Mouse (Mus musculus) forebrain, embryonic 11.5 days (tissue): ENCODE measurements around the gene Olfr71. TPM values are rescaled to one million over a fixed set of nuclear protein-coding genes. Genes with fewer than 3 reads are reported as not detected.

ENCODE experiments used
- ATAC-seq: fragments of 200-750 bp; cut with Nextera tagmentation; replicated peaks from 2 replicates; pipeline ENCODE4 v1.8.0; 2017; ENCODE audit warnings: moderate TSS enrichment; ENCODE audit not compliant: low FRiP score
- DNase-seq: peaks from one replicate; pipeline ENCODE4 v3.0.0-alpha.2; 2017; ENCODE audit warnings: low spot score
- H3K27ac ChIP-seq: fragments of 300-500 bp; sonication (generic); 2 replicates; pipeline ENCODE4 v1.5.1; 2014; ENCODE audit warnings: low read depth, low read length
- H3K27me3 ChIP-seq: fragments of 300-500 bp; sonication (generic); 2 replicates; pipeline ENCODE4 v1.6.1; 2014; ENCODE audit warnings: mild to moderate bottlenecking, low read length, mixed read lengths; ENCODE audit not compliant: control insufficient read depth, insufficient read depth
- H3K36me3 ChIP-seq: fragments of 300-500 bp; sonication (generic); 2 replicates; pipeline ENCODE4 v1.6.1; 2014; ENCODE audit warnings: mild to moderate bottlenecking, low read length, moderate library complexity, mixed read lengths; ENCODE audit not compliant: control insufficient read depth, insufficient read depth
- H3K4me1 ChIP-seq: fragments of 300-500 bp; sonication (generic); replicated peaks from 2 replicates; pipeline ENCODE4 v1.6.1; 2014; ENCODE audit warnings: low read length, mixed read lengths; ENCODE audit not compliant: control insufficient read depth, insufficient read depth
- H3K4me2 ChIP-seq: fragments of 300-500 bp; sonication (generic); 2 replicates; pipeline ENCODE4 v1.6.1; 2014; ENCODE audit warnings: low read depth, mild to moderate bottlenecking, low read length, moderate library complexity, mixed read lengths; ENCODE audit not compliant: severe bottlenecking
- H3K4me3 ChIP-seq: fragments of 300-500 bp; sonication (generic); 2 replicates; pipeline ENCODE4 v1.5.1; 2014; ENCODE audit warnings: low read depth, low read length
- H3K9ac ChIP-seq: fragments of 300-500 bp; sonication (generic); 2 replicates; pipeline ENCODE4 v1.6.1; 2014; ENCODE audit warnings: low read length
- H3K9me3 ChIP-seq: fragments of 300-500 bp; sonication (generic); 2 replicates; pipeline ENCODE4 v1.6.1; 2016; ENCODE audit warnings: low read length, mixed read lengths; ENCODE audit not compliant: control insufficient read depth
- WGBS: fragments of 180-500 bp; shearing (Covaris S2); extraction: QIAGEN DNeasy Blood & Tissue Kit; methylation state at CpG from one replicate; pipeline ENCODE4 v1.1.7; 2014; 5-methylcytosine and 5-hydroxymethylcytosine counted together
- polyA plus RNA-seq: library from polyadenylated mRNA; unstranded; fragments of >200 nt; fragmentation: Nextera tagmentation; extraction: Ambion mirVana; gene quantifications from 2 replicates; pipeline ENCODE4 v1.2.1, GENCODE M21; 2014

Olfr71 gene
- polyA plus RNA-seq, 1 experiment from 2014 or later, result not detected

GRCm38 (mm10) chr4:43732171-43732570 is 22.1 kb upstream of the Olfr71 start:
- no peak for DNase-seq
- H3K4me2 ChIP-seq, result no peak overlapping the region
- no peak overlapping the region for H3K4me3 ChIP-seq
- H3K9me3 ChIP-seq, result no peaks in the 10 kb centered on the region
- 29% methylated on average over 1 of the region's 1 CpGs for WGBS
- H3K27me3 ChIP-seq, result no peaks in the 10 kb centered on the region
- no peaks in the 10 kb centered on the region for H3K4me1 ChIP-seq
- H3K9ac ChIP-seq, result no peak overlapping the region
- no peak for ATAC-seq
- no peaks in the 10 kb centered on the region for H3K36me3 ChIP-seq
- no peak overlapping the region for H3K27ac ChIP-seq

DNA sequence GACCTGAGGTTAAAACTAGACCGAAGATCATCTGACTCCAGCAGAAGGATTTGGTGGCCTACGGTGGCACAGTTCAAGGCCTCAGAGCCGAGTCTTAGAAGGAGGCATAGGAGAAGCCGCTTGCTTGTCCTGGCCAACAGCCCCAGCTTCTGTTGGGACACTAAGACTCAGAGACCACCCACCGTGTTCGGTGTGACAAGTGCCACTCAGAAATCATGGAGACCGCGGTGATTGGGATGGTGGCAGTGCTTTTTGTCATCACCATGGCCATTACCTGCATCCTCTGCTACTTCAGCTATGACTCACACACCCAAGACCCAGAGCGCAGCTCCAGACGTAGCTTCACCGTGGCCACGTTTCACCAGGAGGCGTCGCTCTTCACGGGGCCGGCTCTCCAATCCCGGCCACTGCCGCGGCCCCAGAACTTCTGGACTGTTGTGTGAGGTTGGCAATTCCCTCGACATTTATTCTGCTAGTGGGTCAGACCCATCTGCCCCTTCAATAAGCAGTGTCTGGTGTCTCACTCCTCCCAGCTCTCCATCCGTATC is 20.8 kb upstream of the Olfr71 start:
- Histone ChIP-seq H3K4me2 (no peak overlapping the region), H3K4me1 (no peaks in the 10 kb centered on the region), H3K36me3 (no peaks in the 10 kb centered on the region), H3K27ac (no peak overlapping the region), H3K27me3 (no peaks in the 10 kb centered on the region), H3K4me3 (no peak overlapping the region), H3K9me3 (no peaks in the 10 kb centered on the region), H3K9ac (no peak overlapping the region)
- 77% methylated on average over 21 of the region's 21 CpGs for WGBS
- DNase-seq, result no peak
- ATAC-seq, result no peak

GRCm38 (mm10) chr4:43729794-43730550 is 19.9 kb upstream of the Olfr71 start, which contains the start of gene Spaar:
Gene Spaar (plus strand): TSS chr4:43730034.
- Histone ChIP-seq H3K27ac (no peak within 1 kb of the TSS), H3K9me3 (no peaks in the 10 kb centered on the region), H3K36me3 (no peaks in the 10 kb centered on the region), H3K4me1 (no peaks in the 10 kb centered on the region), H3K27me3 (no peaks in the 10 kb centered on the region), H3K9ac (no peak within 1 kb of the TSS), H3K4me2 (no peak within 1 kb of the TSS), H3K4me3 (no peak within 1 kb of the TSS)
- WGBS, result 71% methylated on average over 14 of the region's 14 CpGs
- no peak for DNase-seq
- ATAC-seq, result no peak

- Histone ChIP-seq H3K9ac (no peak overlapping the region), H3K9me3 (no peaks in the 10 kb centered on the region), H3K4me2 (no peak overlapping the region), H3K4me3 (no peak overlapping the region), H3K27me3 (no peaks in the 10 kb centered on the region), H3K4me1 (no peaks in the 10 kb centered on the region), H3K27ac (no peak overlapping the region), H3K36me3 (no peaks in the 10 kb centered on the region)
- WGBS, result 82% methylated on average over 3 of the region's 3 CpGs
- no peak for DNase-seq
- no peak for ATAC-seq
These were observed 19.1 kb upstream of the Olfr71 start for GRCm38 (mm10) chr4:43729126-43729525.

- Histone ChIP-seq H3K9me3 (no peaks in the 10 kb centered on the region), H3K9ac (no peak overlapping the region), H3K4me3 (no peak overlapping the region), H3K27ac (no peak overlapping the region), H3K27me3 (no peaks in the 10 kb centered on the region), H3K4me1 (no peaks in the 10 kb centered on the region), H3K36me3 (no peaks in the 10 kb centered on the region), H3K4me2 (no peak overlapping the region)
- 79% methylated on average over 5 of the region's 5 CpGs for WGBS
- ATAC-seq (no peak), DNase-seq (no peak)
These were observed 18.5 kb upstream of the Olfr71 start for GRCm38 (mm10) chr4:43728576-43728954.

DNA sequence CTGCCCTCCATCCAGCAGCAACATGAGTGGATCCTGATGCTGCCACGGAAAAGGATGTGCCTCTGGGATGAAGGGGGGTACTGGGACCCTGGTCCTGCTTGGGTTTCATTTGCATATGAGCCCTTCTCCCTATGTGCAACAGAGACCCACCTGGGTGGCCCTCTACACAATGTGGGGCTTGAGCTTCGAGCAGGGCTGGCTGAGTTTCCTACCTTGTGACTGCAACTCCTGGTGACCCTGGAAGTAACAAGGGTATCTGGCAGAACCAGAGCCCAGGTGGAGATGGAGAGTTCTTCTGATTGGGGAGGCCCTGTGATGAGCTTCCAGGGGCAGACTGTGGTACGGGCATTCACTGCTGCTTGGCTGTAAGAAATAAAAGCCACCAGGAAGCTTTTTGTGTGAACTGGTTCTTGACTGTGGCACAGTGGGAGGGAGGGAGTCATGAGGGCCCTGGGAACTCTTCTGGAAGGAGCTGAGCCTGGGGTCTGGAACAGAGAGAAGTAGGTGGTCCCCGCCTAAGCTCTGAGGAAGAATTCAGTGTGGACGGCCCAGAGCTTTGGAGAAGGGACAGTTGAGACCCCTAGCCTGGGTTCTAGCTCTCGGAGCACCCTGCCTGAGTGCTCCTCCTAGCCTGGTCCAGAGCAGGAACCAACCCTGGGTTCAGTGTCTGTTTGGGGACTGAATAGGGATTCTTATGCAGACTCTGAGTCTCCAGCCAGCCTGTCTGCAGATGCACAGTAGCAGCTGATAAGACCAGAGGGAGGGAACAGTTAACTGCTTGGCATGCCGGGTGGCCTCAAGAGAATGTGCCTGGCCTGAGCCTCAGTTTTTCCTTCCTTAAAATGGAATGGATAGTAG is 17.9 kb upstream of the Olfr71 start:
- no peak for ATAC-seq
- H3K9ac ChIP-seq, result no peak overlapping the region

GRCm38 (mm10) chr4:43726995-43727394 is 16.9 kb upstream of the Olfr71 start, which contains the start of gene Hrct1:
Gene Hrct1 (plus strand): TSS chr4:43727188.
- no peak within 1 kb of the TSS for H3K27ac ChIP-seq

More for the DNA sequence above, 17.9 kb upstream of the Olfr71 start:
- no peaks in the 10 kb centered on the region for H3K4me1 ChIP-seq
- H3K4me2 ChIP-seq, result no peak overlapping the region
- H3K9me3 ChIP-seq, result no peaks in the 10 kb centered on the region
- H3K27me3 ChIP-seq, result no peaks in the 10 kb centered on the region
- DNase-seq, result no peak
- H3K36me3 ChIP-seq, result no peaks in the 10 kb centered on the region
- WGBS, result 81% methylated on average over 7 of the region's 7 CpGs
- H3K4me3 ChIP-seq, result no peak overlapping the region
- H3K27ac ChIP-seq, result no peak overlapping the region

DNA sequence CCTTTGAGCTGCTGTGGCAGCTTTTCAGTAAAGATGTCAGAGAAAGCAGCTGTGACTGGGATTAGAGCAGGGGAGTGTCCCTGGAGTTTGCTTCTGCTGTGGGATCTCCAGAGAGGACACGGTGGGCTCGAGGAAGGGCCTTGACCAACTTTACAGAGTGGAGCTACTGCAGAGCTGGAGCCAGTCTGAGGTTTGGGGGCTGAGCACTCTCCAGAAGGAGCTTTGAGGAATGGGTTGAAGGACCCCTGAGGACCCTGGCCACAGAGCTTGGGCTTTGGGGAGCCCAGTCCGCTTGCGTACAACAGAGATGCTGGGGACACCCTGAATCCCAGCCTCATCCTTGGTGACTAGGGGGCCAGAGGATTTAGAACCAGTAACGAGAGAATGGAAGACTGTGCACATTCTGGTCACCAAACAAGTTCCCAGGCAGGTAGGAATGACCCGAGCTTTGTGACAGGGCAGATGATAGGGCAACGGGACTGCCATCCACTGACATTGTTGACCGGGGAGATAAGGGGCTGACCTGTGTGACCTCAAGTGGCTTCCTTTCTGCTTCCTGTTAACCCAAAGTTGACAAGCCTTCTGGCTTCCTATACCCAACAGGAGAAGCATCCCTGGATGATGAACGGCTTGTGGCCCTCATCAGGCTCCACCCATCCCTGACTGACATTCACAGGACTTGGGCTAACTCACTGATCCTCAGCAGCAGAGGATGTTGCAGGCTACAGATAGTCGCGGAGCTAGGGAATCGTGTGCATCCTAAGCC is 16.4 kb upstream of the Olfr71 start:
- H3K27ac ChIP-seq, result no peak overlapping the region
- no peaks in the 10 kb centered on the region for H3K4me1 ChIP-seq
- 79% methylated on average over 12 of the region's 12 CpGs for WGBS
- H3K9me3 ChIP-seq, result no peaks in the 10 kb centered on the region
- no peak overlapping the region for H3K9ac ChIP-seq
- H3K4me3 ChIP-seq, result no peak overlapping the region
- no peak for ATAC-seq
- no peaks in the 10 kb centered on the region for H3K27me3 ChIP-seq
- DNase-seq, result no peak
- H3K36me3 ChIP-seq, result no peaks in the 10 kb centered on the region
- H3K4me2 ChIP-seq, result no peak overlapping the region

More at GRCm38 (mm10) chr4:43726995-43727394, 16.9 kb upstream of the Olfr71 start, which contains the start of gene Hrct1:
- H3K4me2 ChIP-seq, result no peak within 1 kb of the TSS
- WGBS, result 76% methylated on average over 3 of the region's 3 CpGs
- H3K4me3 ChIP-seq, result no peak within 1 kb of the TSS
- H3K9me3 ChIP-seq, result no peaks in the 10 kb centered on the region
- H3K36me3 ChIP-seq, result no peaks in the 10 kb centered on the region
- H3K4me1 ChIP-seq, result no peaks in the 10 kb centered on the region
- H3K27me3 ChIP-seq, result no peaks in the 10 kb centered on the region
- no peak for DNase-seq
- H3K9ac ChIP-seq, result no peak within 1 kb of the TSS
- no peak for ATAC-seq
